Mouse (Mus musculus) hematopoietic stem cell, adult 5-6 weeks (primary cell): Measurements from ENCODE around the gene Usp37. TPM values are rescaled to one million over a fixed set of nuclear protein-coding genes. Genes with fewer than 3 reads are reported as not detected.

Experiments
- ATAC-seq, 2 experiments: fragments of 125-278 bp in 1 of 2; replicated peaks in 1 of 2; 2 replicates each; pipeline ENCODE4 v1.8.0; 2016 to 2017; ENCODE audit warnings: inconsistent platforms in 2 of 2, mild to moderate bottlenecking in 2 of 2, moderate number of reproducible peaks in 2 of 2, low read depth in 1 of 2, moderate TSS enrichment in 1 of 2; ENCODE audit not compliant: low FRiP score in 2 of 2, poor library complexity in 2 of 2, severe bottlenecking in 2 of 2, insufficient read depth in 1 of 2, low TSS enrichment in 1 of 2
- total RNA-seq: library from RNA; stranded (forward); fragments of 172-1452, 232-1000 nt; gene quantifications from 2 replicates; pipeline ENCODE4 v1.2.3, GENCODE M21; 2017

Gene Usp37
- total RNA-seq, 1 experiment from 2014 or later: 63.0 TPM

DNA sequence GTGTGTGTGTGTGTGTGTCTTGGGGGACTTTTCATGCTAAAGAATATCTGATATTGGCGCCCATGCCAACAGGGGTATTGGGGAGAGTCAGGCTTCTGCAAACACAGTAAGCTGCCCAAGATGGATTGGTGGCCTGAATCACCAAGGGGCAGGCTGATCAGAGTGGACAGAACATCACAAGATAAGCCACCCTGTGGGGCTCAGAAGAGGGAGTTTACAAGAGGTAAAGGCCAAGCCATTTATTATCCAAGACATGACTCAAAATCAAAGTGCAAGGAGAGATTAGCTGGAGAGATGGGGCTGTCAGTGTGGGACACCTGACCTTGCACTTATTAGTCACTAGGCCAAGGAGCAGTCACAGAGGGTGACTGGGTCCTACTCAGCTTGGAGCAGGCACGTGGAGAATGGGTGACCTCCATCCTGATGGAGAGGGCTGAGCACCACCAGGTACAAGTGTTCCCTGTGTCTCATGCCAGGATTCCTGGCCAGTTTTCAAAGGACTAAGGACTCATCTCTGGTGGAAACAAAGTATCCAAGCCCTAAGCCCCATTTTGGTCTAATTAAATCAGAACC is 132.2 kb downstream of the Usp37 start:
- no peak for ATAC-seq

DNA sequence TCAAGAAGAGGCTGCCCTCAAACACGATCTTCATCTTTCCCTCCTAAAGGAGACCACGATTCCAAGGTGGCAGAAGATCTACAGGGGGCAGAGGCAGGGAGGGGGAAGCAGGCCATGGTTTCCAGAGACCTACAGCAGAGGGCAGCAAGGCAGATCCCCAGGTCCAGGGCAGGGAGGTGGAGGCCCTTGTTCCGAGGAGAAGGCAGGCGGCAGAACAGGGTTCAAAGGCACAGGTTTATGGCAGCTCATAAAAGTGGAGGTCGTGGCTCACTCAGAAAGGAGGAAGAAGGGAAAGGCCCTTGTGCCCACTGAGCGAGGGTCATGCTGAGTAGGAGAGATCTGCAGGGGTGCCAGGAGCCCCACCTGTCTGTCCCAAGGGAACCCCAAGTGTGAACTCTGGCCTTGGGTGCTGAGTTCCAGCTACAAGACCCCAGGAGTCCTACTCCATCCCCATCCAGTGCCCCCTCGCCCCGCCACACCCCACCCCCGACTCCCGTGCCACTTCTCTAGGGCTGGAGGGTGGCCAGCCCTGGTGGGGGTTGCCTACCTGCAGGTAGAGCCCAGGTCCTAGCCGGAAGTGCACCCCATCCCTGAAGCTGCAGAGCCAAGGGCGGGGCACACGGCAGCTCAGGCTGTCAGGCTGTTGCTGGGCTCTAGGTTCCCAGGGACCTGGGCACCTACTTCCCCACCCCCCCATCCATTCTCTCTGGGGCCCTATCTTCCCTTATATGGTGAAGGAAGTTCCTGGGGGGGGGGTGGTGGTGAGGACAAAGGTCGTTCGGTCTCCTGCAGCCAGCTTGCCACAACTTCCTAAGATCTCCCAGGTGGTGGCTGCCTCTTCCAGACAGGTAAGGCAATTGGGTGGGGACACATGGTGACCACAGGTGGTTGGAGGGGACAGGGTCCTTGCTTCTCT is 135.2 kb downstream of the Usp37 start, which contains the start of gene Vil1:
Vil1 (plus strand) TSS at position 788 of the 916 bp plus-strand sequence.
- no peak for ATAC-seq

DNA sequence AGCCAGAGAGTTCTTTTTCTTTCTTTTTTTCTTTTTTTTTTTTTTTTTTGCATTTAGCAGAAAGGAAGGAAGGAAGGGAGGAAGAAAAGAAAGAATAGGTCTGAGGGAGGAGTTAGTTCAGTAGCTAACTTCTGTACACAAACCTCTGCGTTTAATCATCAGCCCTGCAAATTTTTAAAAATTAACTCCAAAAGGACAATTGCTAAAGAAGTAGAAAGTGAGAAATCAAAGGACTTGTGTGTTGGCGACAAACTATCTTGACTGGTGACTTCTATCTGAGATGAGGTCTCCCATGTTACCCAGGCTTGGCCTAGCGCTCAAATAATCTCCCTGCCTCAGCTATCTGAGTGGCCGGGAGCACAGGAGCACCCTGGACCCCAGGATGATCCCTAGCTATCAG is 139.9 kb downstream of the Usp37 start:
- ATAC-seq: no peak

DNA sequence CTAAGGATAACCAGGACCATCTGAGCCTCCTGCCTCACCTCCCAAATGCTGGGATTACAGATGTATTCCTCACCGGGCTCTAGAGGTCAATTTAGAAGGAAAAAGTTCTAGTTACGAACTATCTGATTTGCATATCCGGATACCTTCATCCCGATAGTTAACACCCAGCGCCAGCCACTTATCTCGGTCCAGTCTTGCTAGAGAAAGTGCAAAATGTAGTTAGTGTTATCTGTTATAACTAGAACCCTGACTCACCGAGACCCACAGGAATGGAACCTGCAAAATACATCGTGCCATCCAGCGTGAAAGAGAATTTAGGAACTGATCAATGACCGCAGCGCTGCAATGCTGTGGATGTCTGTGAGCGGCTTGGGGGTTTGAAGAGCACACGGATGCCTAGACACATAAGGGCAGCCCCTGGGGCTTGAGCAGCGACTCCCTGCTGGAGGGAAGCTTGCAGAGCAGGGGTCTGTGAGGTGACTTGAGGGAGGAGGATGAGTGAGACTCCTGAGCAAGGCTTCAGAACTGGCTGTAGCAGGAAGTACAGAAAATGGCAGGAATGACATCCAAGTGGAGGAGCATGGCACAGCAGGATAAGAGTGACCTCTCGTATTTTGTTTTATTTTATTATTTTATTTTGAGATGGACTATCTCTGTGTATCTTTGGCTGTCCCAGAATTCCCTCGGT is 142.9 kb downstream of the Usp37 start:
- ATAC-seq: no peak

DNA sequence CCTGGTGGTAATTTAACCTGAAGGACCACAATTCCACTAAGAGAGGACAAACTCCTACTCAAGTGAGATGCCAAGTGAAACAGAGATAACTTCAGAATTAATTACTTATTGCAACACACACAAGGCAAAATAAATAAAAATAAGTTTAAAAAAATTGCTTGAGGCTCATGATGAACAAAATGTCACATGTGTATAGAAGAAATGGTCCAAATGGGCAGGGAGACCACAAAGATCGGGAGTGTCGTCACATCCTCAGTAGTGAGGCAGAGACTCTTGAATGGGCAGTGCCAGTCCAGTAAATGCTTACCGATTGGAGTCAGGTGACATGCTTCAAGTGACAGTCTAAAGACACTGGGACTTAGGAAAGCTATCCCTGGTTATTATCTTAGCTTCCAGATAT is 143.6 kb downstream of the Usp37 start:
- ATAC-seq: no peak

DNA sequence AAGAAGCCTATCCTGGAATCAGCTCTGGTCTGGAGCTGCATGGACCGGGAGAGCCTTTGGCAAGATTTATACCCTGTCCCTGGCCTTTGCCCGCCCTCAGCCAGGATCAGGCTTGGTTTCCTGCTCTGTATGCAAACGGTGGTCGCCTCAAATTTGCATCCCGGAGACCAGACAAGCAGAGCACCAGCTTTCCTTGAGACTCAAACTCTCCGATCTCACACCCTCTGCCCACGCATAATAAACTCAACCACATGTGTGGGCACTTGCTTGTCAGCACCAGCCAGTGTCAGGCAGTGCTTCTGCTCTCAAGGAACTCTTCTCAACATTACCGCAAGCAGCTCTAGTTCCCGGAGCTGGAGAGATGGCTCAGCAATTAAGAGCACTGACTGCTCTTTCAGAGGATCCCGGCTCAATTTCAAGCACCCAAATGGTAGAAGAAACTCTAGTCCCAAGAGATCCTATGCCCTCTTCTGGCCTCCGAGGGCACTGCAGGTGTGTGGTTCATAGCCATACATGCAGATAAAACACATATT is 146.1 kb downstream of the Usp37 start:
- ATAC-seq: peak; percentile 24 to 41; a peak in 3 of 4 replicates

DNA sequence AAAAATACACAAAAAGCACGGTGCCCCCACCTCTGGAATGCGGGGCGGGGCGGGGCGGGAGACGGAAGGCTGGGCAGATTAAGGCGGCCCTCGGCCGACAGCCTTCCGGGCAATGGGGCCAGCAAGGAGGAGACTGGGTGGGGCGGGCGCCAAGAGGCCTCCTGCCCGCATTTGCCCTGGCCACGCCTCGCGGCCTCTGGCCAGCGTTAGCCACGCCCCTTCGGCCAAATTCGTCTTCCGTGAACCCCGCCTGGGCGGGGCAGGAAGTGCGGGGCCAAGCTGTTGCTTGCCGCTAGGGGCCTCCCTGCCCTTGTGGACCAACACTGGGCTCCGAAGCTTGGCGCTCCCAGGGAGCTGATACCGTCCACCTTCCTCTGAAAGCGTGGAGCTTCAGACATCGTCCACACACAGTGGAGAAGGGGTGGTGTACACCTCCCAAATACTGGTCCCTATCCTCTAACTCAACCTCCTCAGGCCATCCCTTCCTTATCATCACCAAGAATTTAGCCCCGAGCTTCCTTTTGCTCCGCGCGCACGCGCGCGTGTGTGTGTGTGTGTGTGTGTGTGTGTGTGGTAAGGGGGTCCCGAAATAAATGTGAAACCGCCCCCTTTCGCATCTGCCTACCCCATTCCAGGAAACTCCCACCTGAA is 146.7 kb downstream of the Usp37 start:
- ATAC-seq: peak; percentile 83 to 85

DNA sequence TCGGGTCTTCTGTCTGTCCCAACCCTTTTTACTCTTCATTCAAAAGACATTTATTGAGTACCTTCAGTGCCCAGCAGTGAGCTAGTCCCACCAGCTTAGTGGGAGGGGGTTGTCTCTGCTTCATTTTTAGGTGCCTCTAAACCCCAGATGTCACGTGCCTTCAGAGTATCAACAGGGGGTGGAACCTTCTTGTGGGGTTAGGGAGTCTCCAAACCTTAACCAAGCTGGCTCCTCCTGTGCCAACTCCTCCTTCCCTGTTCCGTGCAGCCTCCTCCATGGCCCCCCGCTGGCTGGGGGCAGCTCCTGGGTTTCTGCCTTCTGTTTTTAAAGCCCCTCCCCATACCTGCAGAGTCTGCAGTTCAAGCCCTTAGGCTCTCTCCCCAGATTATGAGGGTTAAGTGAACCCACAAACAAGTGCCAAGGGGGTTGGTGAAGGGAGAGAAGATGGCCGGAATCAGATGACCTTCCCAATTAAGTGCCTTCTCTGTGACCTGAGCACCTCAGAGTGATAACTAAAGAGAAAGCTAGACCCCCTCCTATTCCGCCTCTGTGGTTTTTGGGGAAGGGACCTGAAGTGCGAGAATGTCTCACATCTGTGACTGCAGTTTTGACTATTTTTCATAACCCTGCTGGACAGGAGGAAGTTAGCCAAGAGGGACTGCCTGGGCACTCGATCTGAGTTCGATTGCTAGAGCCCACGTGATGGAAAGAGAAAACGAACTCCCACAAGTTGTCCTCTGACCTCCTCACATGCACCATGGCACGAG is 147.4 kb downstream of the Usp37 start:
- peak; percentile 2 to 8; a peak in 2 of 4 replicates for ATAC-seq

DNA sequence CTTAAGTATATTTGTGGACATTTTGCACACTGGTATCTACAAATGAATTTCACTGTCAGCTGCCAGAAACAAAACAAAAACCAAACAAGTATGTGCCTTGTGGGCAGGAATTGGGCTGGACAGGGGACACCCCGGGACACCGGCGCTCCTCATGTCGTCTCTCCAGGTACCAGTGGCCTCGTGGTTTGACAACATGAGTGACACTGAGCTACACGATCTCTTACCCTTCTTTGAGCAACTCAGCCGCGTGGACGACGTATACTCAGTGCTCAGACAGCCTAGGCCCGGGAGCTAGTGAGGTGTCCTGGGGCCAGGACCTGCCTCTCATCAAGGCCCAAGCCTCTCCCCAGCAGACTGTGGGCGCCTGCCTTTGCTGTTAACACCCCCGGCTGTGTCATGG is 148.8 kb downstream of the Usp37 start:
- no peak for ATAC-seq

DNA sequence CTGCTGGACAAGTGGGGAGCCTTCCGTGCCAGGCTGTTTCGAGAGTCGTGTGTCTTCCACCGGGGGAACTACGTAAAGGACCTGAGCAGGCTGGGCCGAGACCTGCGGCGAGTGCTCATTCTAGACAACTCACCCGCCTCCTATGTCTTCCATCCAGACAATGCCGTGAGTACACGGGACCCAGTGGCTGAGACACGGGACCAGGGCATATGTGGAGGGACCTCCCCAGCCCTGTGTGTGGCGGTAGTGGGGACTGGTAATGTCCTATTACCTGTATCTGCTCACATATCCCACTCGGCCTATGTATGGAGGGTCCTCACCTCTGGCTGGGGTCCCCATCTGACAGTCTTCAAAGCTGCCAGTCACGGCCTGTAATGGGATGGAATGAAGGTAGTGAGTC is 149.2 kb downstream of the Usp37 start:
- ATAC-seq: no peak

DNA sequence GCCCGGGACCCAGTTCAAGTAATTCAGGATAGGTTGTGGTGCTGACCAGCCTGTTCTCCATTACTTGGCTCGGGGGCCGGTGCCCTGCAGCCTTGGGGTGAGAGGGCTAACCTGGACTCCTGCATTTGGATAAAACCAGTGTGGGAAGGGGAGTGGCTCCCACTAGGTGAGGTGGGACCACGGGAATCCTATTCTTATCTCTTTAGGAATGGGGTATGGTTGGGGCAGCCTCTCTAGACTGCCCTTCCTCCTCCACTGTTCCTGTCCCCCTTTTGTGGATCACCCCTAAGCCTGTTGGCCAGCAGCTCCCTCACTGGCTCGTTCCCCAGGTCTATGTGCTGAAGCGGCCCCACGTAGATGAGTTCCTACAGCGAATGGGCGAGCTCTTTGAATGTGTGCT is 149.8 kb downstream of the Usp37 start:
- no peak for ATAC-seq

DNA sequence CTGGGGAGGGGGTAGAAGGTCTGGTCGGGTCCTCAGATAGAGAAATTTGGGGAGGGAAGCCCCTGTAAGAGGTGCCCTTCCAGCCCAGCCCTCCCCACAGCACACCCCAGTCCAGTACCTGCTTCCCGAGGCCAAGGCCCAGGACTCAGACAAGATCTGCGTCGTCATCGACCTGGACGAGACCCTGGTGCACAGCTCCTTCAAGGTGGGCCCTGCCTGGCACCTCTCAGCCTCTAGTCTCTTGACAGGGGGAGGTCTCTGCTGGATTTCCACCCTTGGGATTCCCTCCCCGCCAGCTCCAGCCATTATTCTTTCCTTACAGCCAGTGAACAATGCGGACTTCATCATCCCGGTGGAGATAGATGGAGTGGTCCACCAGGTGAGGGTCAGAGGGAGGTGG is 150.4 kb downstream of the Usp37 start:
- ATAC-seq: no peak

DNA sequence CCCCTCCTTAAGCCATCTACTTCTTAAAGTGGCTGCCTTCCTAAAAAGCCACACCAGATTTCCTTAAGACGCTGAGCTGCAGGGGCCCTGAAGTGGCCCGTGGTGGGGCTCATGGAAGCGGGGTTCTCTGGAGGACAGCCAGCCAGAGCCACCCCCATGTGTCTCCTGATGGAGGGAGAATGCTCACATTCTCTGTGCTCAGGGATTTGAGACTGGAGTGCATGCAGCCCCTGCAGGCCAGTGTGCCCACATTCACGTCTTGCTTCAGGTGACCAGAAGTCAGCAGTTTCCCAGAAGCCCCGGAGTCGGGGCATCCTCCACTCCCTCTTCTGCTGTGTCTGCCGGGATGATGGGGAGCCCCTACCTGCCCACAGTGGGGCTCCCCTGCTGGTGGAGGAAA is 151.1 kb downstream of the Usp37 start:
- no peak for ATAC-seq

DNA sequence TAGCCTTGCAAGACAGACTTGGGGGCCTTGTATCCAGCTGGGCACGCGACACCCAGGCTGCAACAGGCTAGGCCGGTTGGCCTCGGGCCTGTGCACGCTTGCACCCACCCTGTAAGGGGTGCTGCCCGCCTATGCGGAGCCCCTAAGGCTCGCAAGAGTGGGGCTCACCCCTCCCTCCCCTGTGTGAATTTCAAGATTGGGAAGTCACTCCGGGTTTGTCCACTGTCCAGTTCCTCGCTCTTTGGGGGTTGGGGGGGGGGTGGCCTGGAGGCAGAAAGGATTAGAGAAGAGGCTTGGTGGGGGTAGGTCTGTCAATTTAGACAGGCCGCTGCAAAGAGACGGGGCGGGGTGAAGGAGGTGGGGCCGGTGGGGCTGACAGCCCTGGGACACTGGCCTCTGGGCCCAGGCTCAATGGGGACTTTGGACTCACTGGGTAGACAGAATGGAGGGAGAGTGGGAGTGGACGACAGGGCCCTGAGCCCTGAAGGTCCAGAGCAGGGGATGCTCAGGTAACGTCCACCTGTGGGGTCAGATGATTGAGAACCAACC is 151.6 kb downstream of the Usp37 start:
- ATAC-seq: no peak

DNA sequence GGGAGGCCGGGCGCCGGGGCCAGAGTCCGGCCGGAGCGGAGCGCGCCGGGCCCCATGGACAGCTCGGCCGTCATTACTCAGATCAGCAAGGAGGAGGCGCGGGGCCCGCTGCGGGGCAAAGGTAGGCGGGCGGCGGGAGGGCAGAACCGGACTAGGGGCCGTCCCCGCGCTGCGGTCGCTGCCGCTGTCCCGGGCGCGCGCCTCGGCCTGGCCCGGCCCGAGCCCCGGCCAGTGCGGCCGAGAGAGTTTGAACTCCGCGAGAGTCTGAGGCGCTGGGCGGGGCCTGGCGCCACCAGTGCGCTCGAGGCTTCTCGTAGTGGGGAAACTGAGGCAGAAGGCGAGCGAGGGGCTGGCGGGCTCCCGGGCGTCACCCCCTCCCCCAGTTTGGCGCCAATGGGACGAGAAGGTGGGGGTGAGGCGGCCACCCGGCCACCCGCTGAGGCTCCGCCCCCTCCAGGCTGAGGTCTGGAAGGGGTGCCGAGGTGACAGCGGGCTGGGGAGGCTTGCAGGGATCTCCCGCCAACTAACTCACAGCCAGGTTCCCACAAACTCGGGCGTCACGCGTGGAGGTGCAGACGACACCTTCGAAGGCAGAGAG is 152.1 kb downstream of the Usp37 start:
- ATAC-seq: peak in 1 of 2 experiments; percentile 15; a peak in 1 of 4 replicates
